Mouse (Mus musculus) myocyte (in vitro differentiated cells): ENCODE results near the gene Lca5l.

Source experiments
- CEBPB ChIP-seq: IDR thresholded peaks from 2 replicates; pipeline ENCODE4 v1.6.1; 2011; ENCODE audit warnings: mild to moderate bottlenecking, moderate library complexity; ENCODE audit not compliant: poor library complexity, insufficient read depth, severe bottlenecking
- E2F4 ChIP-seq: IDR thresholded peaks from one replicate; pipeline ENCODE4 v1.6.1; 2011; ENCODE audit warnings: mild to moderate bottlenecking, control low read depth, moderate library complexity; ENCODE audit not compliant: insufficient read depth
- MAX ChIP-seq: IDR thresholded peaks from one replicate; pipeline ENCODE4 v1.6.1; 2011; ENCODE audit warnings: low read depth, mild to moderate bottlenecking, control low read depth
- MYOG ChIP-seq, 3 experiments: IDR thresholded peaks; one replicate each; pipeline ENCODE4 v1.6.1; 2011; ENCODE audit warnings: control low read depth in 2 of 3, low read depth in 2 of 3, mild to moderate bottlenecking in 2 of 3; ENCODE audit not compliant: insufficient read length in 2 of 3, control insufficient read depth in 1 of 3, insufficient read depth in 1 of 3
- POLR2A ChIP-seq: IDR thresholded peaks from one replicate; pipeline ENCODE4 v1.6.1; 2011; ENCODE audit warnings: low read depth, mild to moderate bottlenecking, control low read depth, moderate library complexity; ENCODE audit not compliant: insufficient read length
- POLR2AphosphoS2 ChIP-seq: IDR thresholded peaks from one replicate; pipeline ENCODE4 v1.6.1; 2011; ENCODE audit warnings: low read depth, control low read depth; ENCODE audit not compliant: insufficient read length
- SRF ChIP-seq: IDR thresholded peaks from one replicate; pipeline ENCODE4 v1.6.1; 2011; ENCODE audit warnings: low read depth; ENCODE audit not compliant: control insufficient read depth, insufficient read length
- TCF12 ChIP-seq: IDR thresholded peaks from one replicate; pipeline ENCODE4 v1.6.1; 2011; ENCODE audit warnings: mild to moderate bottlenecking, control low read depth; ENCODE audit not compliant: poor library complexity, insufficient read depth, severe bottlenecking
- USF1 ChIP-seq: IDR thresholded peaks from one replicate; pipeline ENCODE4 v1.6.1; 2011; ENCODE audit warnings: low read depth, mild to moderate bottlenecking, control low read depth, moderate library complexity

DNA sequence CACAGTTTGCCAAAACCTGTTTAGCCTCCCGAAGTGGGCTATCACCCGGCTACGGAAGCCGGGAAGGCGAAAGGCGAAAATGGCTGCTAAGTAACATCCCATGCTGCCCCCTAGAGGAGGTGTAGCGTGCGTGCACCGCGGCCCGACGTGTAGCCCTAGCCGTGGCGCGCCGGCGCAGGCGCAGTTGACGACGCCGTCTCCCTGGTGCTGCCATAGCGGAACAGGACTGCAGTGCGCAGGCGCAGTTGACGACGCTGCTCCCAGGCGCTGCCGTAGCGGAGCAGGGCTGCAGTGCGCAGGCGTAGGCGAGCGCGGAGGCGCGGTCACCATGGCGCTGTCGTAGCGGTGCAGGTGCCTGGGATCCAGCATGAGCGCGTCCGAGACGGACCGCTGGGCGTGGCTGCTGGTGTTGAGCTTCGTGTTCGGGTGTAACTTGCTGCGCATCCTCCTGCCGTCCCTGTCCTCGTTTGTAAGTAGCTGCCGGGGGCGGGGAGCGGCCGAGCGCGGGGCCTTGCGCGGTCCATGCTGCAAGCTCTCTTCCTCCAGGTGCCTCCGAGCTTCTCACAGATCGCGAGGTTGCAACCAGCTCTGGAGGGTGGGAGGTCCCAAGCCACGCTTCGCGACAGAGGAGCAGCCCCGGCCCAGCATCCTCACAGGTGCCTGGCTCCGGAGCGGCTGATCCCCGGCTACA is 46.8 kb downstream of the Lca5l start, which contains the start of gene Wrb:
- TF ChIP-seq POLR2A (peak; percentile 96), TCF12 (no peak), USF1 (no peak), E2F4 (no peak), CEBPB (no peak), SRF (peak; percentile 89), MYOG (IDR thresholded peaks at IDR 0.05; ENCODE audit: control insufficient read depth in 1 of 3, insufficient read depth in 1 of 3, insufficient read length in 2 of 3, low read depth in 2 of 3) (peak in 2 of 3 experiments; percentile 27 to 50), MAX (no peak), POLR2AphosphoS2 (peak; percentile 94)
